ENCODE assay signal across 13 mouse cellular contexts in genomic region chr2:179959391-179959790, GRCm38 (mm10). TPM values are rescaled to one million over a fixed set of nuclear protein-coding genes. Genes with fewer than 3 reads are reported as not detected.
A peak's percentile ranks its signal among the peaks of the same experiment; 100 is the strongest.
DNase-seq lines count a peak whose midpoint lies in the region; ATAC-seq and TF ChIP-seq lines count a peak whose summit lies in the region.
"Had no signal": no experiment of that assay in that cellular context is flagged by ENCODE, and none has a peak within 500 bp of the region (broad histone marks: within the 10 kb centered on the region; RNA-seq: fewer than 3 reads in every experiment).

No protein-coding gene starts in this region.

- peak; percentile 15 for DNase-seq in kidney, postnatal 0 days (ENCODE audit: low spot score)
- DNase-seq in kidney, adult 11 months, result no peak
- DNase-seq in CH12.LX (ENCODE audit: extremely low read depth) (no peak), adipocyte (ENCODE audit: low spot score) (peak; percentile 81)
- DNase-seq in cerebellum, postnatal 25 days, result no peak
- DNase-seq in thymus, postnatal 10 days (ENCODE audit: low spot score in 2 of 2), result no peak
- no peak for DNase-seq in cerebellum, adult 8-10 months
- DNase-seq: cerebellum, adult 2 months; liver, embryonic 13.5 days; midbrain, embryonic 14.5 days had no signal

- in situ Hi-C loops in CH12.LX (cut with MboI; ENCODE audit: low pct_ligation_motif_present, low pct_unique_long_range_greater_than_20kb, low sequenced_read_pairs), result no loop called here

- no peak overlapping the region for H3K4me2 ChIP-seq in kidney, postnatal 0 days (ENCODE audit: low read length)
- no peak overlapping the region for H3K4me2 ChIP-seq in CH12.LX (ENCODE audit: insufficient read depth, low read depth, poor library complexity, severe bottlenecking)
- 0 out of 2 replicates have a peak overlapping the region, but pooled peaks have one; percentile 6 for H3K4me2 ChIP-seq in heart, embryonic 14.5 days (ENCODE audit: low read length)
- H3K4me2 ChIP-seq: forebrain, embryonic 13.5 days; kidney, embryonic 15.5 days; liver, embryonic 13.5 days had no signal

- WGBS in kidney, postnatal 0 days, result 34% methylated on average over 3 of the region's 3 CpGs
- 0% methylated on average over 3 of the region's 3 CpGs for WGBS in heart, embryonic 14.5 days

- dilution Hi-C loops in CH12.LX (cut with MboI; ENCODE audit: extremely low pct_ligation_motif_present, extremely low pct_unique_long_range_greater_than_20kb, low sequenced_read_pairs), result no loop called here

- peaks cover 15% of the 10 kb centered on the region; the same call in 1 of the 2 replicates for H3K4me1 ChIP-seq in kidney, postnatal 0 days (replicated peaks; ENCODE audit: insufficient read depth, low read length)
- H3K4me1 ChIP-seq in CH12.LX (ENCODE audit: control insufficient read depth in 1 of 2, insufficient read depth in 2 of 2), result peaks cover 3 to 58% of the 10 kb centered on the region in 2 experiments; a peak in 3 of 4 replicates
- peaks cover 17 to 41% of the 10 kb centered on the region in 2 experiments for H3K4me1 ChIP-seq in heart, embryonic 14.5 days (ENCODE audit: control insufficient read depth in 2 of 2, insufficient read depth in 2 of 2, low read length in 2 of 2)

- no peak for ATAC-seq in kidney, postnatal 0 days (replicated peaks; ENCODE audit: low FRiP score, low read depth)
- ATAC-seq in heart, embryonic 14.5 days (ENCODE audit: insufficient number of reproducible peaks, insufficient read depth, low FRiP score, low read depth), result no peak
- ATAC-seq: forebrain, embryonic 13.5 days had no signal

- no peaks in the 10 kb centered on the region for H3K27me3 ChIP-seq in kidney, postnatal 0 days (ENCODE audit: insufficient read depth, low read length)
- H3K27me3 ChIP-seq in CH12.LX (replicated peaks), result no peaks in the 10 kb centered on the region
- no peaks in the 10 kb centered on the region for H3K27me3 ChIP-seq in heart, embryonic 14.5 days (ENCODE audit: control insufficient read depth, insufficient read depth, low read length)
- H3K27me3 ChIP-seq: forebrain, embryonic 13.5 days; kidney, embryonic 15.5 days; liver, embryonic 13.5 days had no signal

- no peak overlapping the region for H3K4me3 ChIP-seq in kidney, postnatal 0 days (replicated peaks; ENCODE audit: low read depth, low read length)
- H3K4me3 ChIP-seq in CH12.LX (replicated peaks in 1 of 3; ENCODE audit: low read depth in 2 of 3, low read length in 2 of 3, poor library complexity in 1 of 3), result no peak overlapping the region
- no peak overlapping the region for H3K4me3 ChIP-seq in heart, embryonic 14.5 days (ENCODE audit: control insufficient read depth in 1 of 2, insufficient read depth in 1 of 2, low read depth in 1 of 2, low read length in 2 of 2)
- H3K4me3 ChIP-seq: forebrain, embryonic 13.5 days; kidney, embryonic 15.5 days; liver, embryonic 13.5 days had no signal

- TF ChIP-seq POLR2A in CH12.LX (IDR thresholded peaks at IDR 0.05; ENCODE audit: low read depth, low read length), result no peak

- no peaks in the 10 kb centered on the region for H3K9me3 ChIP-seq in kidney, postnatal 0 days (replicated peaks; ENCODE audit: low read length)
- H3K9me3 ChIP-seq in CH12.LX (replicated peaks; ENCODE audit: low read length), result no peaks in the 10 kb centered on the region
- no peaks in the 10 kb centered on the region for H3K9me3 ChIP-seq in heart, embryonic 14.5 days (ENCODE audit: control insufficient read depth, low read length)
- H3K9me3 ChIP-seq: forebrain, embryonic 13.5 days; kidney, embryonic 15.5 days; liver, embryonic 13.5 days had no signal

- H3K9ac ChIP-seq in kidney, postnatal 0 days (ENCODE audit: low read depth, low read length), result no peak overlapping the region
- H3K9ac ChIP-seq in CH12.LX (ENCODE audit: insufficient read depth, low read depth), result no peak overlapping the region
- no peak overlapping the region for H3K9ac ChIP-seq in heart, embryonic 14.5 days (ENCODE audit: low read length)
- H3K9ac ChIP-seq: kidney, embryonic 15.5 days; liver, embryonic 13.5 days had no signal

- no peak for TF ChIP-seq EP300 in CH12.LX (IDR thresholded peaks at IDR 0.05; ENCODE audit: low read length)

- H3K27ac ChIP-seq in kidney, postnatal 0 days, result no peak overlapping the region
- H3K27ac ChIP-seq in CH12.LX (ENCODE audit: insufficient read depth, low read depth), result no peak overlapping the region
- H3K27ac ChIP-seq in heart, embryonic 14.5 days (replicated peaks in 1 of 2; ENCODE audit: control insufficient read depth in 1 of 2, insufficient read depth in 1 of 2, low read depth in 2 of 2, low read length in 2 of 2), result peak overlapping the region in 1 of 2 experiments; percentile 45; a peak in 2 of 4 replicates
- H3K27ac ChIP-seq: forebrain, embryonic 13.5 days; kidney, embryonic 15.5 days; liver, embryonic 13.5 days had no signal

- no peaks in the 10 kb centered on the region for H3K36me3 ChIP-seq in kidney, postnatal 0 days (ENCODE audit: insufficient read depth, low read length)
- peaks cover 0 to 6% of the 10 kb centered on the region in 2 experiments for H3K36me3 ChIP-seq in CH12.LX (replicated peaks in 1 of 2; ENCODE audit: control insufficient read depth in 1 of 2, insufficient read depth in 1 of 2, low read length in 1 of 2)
- H3K36me3 ChIP-seq in heart, embryonic 14.5 days (ENCODE audit: control insufficient read depth, insufficient read depth, low read length), result no peaks in the 10 kb centered on the region
- H3K36me3 ChIP-seq: kidney, embryonic 15.5 days; liver, embryonic 13.5 days had no signal

- peak; percentile 4 for TF ChIP-seq RAD21 in CH12.LX (IDR thresholded peaks at IDR 0.05; ENCODE audit: low read depth, low read length)

- no peak for TF ChIP-seq CTCF in kidney, postnatal 0 days (IDR thresholded peaks at IDR 0.05; ENCODE audit: low read depth)
- peak in 1 of 2 experiments; percentile 23; a peak in 2 of 4 replicates for TF ChIP-seq CTCF in CH12.LX (conservative IDR thresholded peaks at IDR 0.05 in 1 of 2, IDR thresholded peaks at IDR 0.05 in 1 of 2; ENCODE audit: low read depth in 2 of 2, low read length in 2 of 2)

- peaks cover 15% of the 10 kb centered on the region for H3K79me2 ChIP-seq in CH12.LX (replicated peaks; ENCODE audit: control insufficient read depth, extremely low read depth, insufficient read depth, poor library complexity, severe bottlenecking)

TF ChIP-seq in CH12.LX, 34 proteins besides CTCF, POLR2A, EP300 and RAD21:
- TF ChIP-seq RCOR1 (conservative IDR thresholded peaks at IDR 0.05; ENCODE audit: low read depth, low read length) (no peak), USF1 (IDR thresholded peaks at IDR 0.05; ENCODE audit: low read depth, low read length) (no peak), JUN (IDR thresholded peaks at IDR 0.05; ENCODE audit: insufficient read depth, low read depth, low read length) (no peak), TBP (conservative IDR thresholded peaks at IDR 0.05; ENCODE audit: low read depth, low read length) (no peak), MAX (IDR thresholded peaks at IDR 0.05; ENCODE audit: low read length) (no peak), ZMIZ1 (IDR thresholded peaks at IDR 0.05; ENCODE audit: low read depth, low read length) (no peak), UBTF (IDR thresholded peaks at IDR 0.05; ENCODE audit: low read depth, low read length) (no peak), MXI1 (IDR thresholded peaks at IDR 0.05; ENCODE audit: low read depth, low read length) (no peak)

RNA-seq across cellular contexts. Expression of gene Taf4, which starts 17.1 kb away (rescaled TPM):
- 3.3 and 3.5 TPM in 2 replicates for polyA plus RNA-seq in kidney, postnatal 0 days (2015; fragmentation: Nextera tagmentation; extraction: Ambion mirVana)
- total RNA-seq in CH12.LX (2012; rRNA removed) (5.0 and 5.5 TPM in 2 replicates), CH12.LX (2014; rRNA removed) (3.0 and 3.5 TPM in 2 replicates)
- polyA plus RNA-seq in CH12.LX (2012; ENCODE audit: insufficient read length, low read depth), result 14.5 and 19.0 TPM in 2 replicates
- 3.3 and 3.4 TPM in 2 replicates for polyA plus RNA-seq in heart, embryonic 14.5 days (2014; fragmentation: Nextera tagmentation; extraction: Ambion mirVana)

Comparison
In these comparisons a context has a peak if more than half of its experiments do, and no peak if none do; other contexts are left out.
1. DNase-seq: peak in kidney, postnatal 0 days (single experiment) and adipocyte (single experiment); none in kidney, adult 11 months (single experiment), CH12.LX (single experiment), cerebellum, postnatal 25 days (0 of 2), thymus, postnatal 10 days (0 of 2) and cerebellum, adult 8-10 months (single experiment).